Mouse (Mus musculus): ENCODE data around the gene Snip1.

The Snip1 gene

GRCm38 (mm10) chr4:125066490-125067370, at the start of gene Snip1:
Gene Snip1 (plus strand): TSS chr4:125066672.
- peak; percentile 87 to 88 for DNase-seq

GRCm38 (mm10) chr4:125017431-125017830, 49.0 kb upstream of the Snip1 start:
- no peak for DNase-seq

- no peak for DNase-seq
Measured at GRCm38 (mm10) chr4:125020780-125021538, 45.5 kb upstream of the Snip1 start.

GRCm38 (mm10) chr4:125029891-125030614, 36.4 kb upstream of the Snip1 start:
- DNase-seq: peak; percentile 82 to 83

- no peak for DNase-seq
Measured at GRCm38 (mm10) chr4:125034341-125034740, 32.1 kb upstream of the Snip1 start.

GRCm38 (mm10) chr4:125044454-125044853, 22.0 kb upstream of the Snip1 start:
- no peak for DNase-seq

GRCm38 (mm10) chr4:125055385-125055784, 11.1 kb upstream of the Snip1 start:
- DNase-seq: no peak

GRCm38 (mm10) chr4:125056476-125056875, 10.0 kb upstream of the Snip1 start:
- DNase-seq: no peak

GRCm38 (mm10) chr4:125057273-125057672, 9.2 kb upstream of the Snip1 start:
- no peak for DNase-seq

GRCm38 (mm10) chr4:125058033-125058432, 8.4 kb upstream of the Snip1 start:
- no peak for DNase-seq

GRCm38 (mm10) chr4:125059025-125059424, 7.4 kb upstream of the Snip1 start:
- no peak for DNase-seq

GRCm38 (mm10) chr4:125063829-125064228, 2.6 kb upstream of the Snip1 start:
- no peak for DNase-seq

GRCm38 (mm10) chr4:125065517-125066307, 760 bp upstream of the Snip1 start, which contains the start of gene Dnali1:
Gene Dnali1 (minus strand): TSS chr4:125065703.
- peak; percentile 43 to 53 for DNase-seq

- DNase-seq: no peak
Measured at GRCm38 (mm10) chr4:125077700-125078099, 11.2 kb downstream of the Snip1 start.

- no peak for DNase-seq
Measured at GRCm38 (mm10) chr4:125078698-125079097, 12.2 kb downstream of the Snip1 start.

- peak; percentile 78 to 80 for DNase-seq
Measured at GRCm38 (mm10) chr4:125084403-125085345, 18.2 kb downstream of the Snip1 start, which contains the start of gene Meaf6. Gene Meaf6 (plus strand): TSS chr4:125085134.

GRCm38 (mm10) chr4:125085346-125085841, 18.9 kb downstream of the Snip1 start:
- DNase-seq: peak in 1 of 2 experiments; percentile 55

GRCm38 (mm10) chr4:125093031-125093430, 26.6 kb downstream of the Snip1 start:
- no peak for DNase-seq

GRCm38 (mm10) chr4:125096066-125096465, 29.6 kb downstream of the Snip1 start:
- DNase-seq: no peak

GRCm38 (mm10) chr4:125097412-125097811, 30.9 kb downstream of the Snip1 start:
- DNase-seq: no peak

GRCm38 (mm10) chr4:125099458-125099857, 33.0 kb downstream of the Snip1 start:
- peak; percentile 46 to 56 for DNase-seq

Data from thymus, adult 18-20 months (tissue).